Mouse (Mus musculus): Measurements from ENCODE around the gene Utp20.
A peak's percentile ranks its signal among the peaks of the same experiment; 100 is the strongest.
"Not testable (repeated sequence)": the region's sequence is repeated elsewhere in the genome, so short reads cannot be mapped to it uniquely, and the experiment has no call there.

Gene Utp20

DNA sequence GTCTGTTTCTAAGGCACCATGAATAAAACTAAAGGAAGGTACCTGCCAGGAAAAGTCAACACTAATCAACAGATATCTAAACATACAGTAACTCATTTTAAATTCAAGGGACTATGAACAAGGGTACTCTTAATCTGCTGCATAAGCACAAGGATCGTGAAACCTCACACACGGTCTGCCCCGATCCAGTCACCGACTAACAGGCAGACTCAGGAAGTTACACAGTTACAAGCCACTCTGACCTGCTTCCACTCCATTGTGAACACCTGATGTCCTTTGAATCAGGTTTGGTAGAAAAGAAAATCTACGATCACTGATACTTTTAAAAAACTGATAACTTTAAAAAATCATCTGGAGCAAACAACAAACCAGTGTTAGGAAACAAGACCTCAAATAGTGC, 42.7 kb downstream of the Utp20 start:
- DNase-seq (ENCODE audit: low spot score) = no peak

- not testable (repeated sequence) for DNase-seq (ENCODE audit: low spot score)
These were observed 43.5 kb downstream of the Utp20 start for GRCm38 (mm10) chr10:88783135-88783534.

DNA sequence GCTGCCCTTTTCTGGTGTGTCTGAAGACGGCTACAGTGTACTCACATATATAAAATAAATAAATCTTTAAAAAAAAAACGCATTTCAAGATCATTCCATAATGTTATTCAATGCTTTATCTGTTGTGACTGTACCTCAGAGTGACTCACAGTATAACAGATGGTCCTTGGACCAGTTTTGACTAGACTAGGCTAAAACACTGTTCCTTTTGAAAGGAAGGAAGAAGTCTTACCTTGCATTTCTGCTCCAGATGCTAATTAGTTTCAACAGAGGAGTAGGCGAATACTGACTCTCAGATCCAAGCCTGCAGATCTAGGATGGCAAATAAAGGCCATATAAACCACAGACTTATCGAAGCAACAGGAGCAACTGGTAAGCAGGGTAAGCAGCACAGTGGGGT, 45.9 kb downstream of the Utp20 start:
- DNase-seq (ENCODE audit: low spot score) = no peak

GRCm38 (mm10) chr10:88776206-88776605, 50.4 kb downstream of the Utp20 start:
- DNase-seq (ENCODE audit: low spot score) = no peak

DNA sequence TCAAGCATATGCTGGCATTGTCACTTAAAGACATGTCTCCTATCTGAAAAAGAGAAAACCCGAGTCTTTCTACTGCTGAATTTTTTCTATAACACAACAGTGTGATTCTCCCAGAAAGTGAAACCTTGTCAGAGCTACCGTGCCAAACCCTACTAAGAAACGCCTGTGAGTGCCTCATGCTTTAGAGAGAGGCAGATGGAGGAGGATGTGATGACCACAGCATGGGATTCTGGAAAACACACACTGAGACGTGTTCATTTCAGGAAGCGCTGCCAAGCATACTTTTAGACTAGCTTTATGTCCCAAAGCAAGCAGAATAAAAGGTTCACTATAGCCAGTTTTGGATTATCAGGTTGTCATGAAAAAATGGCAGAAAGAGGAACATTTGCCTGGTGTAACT, 53.6 kb downstream of the Utp20 start:
- DNase-seq (ENCODE audit: low spot score) = not testable (repeated sequence)

GRCm38 (mm10) chr10:88769676-88770075, 56.9 kb downstream of the Utp20 start:
- DNase-seq (ENCODE audit: low spot score) = no peak

- DNase-seq (ENCODE audit: low spot score) = no peak
These were observed 57.6 kb downstream of the Utp20 start for GRCm38 (mm10) chr10:88768961-88769360.

GRCm38 (mm10) chr10:88765431-88766142, 61.0 kb downstream of the Utp20 start:
- DNase-seq (ENCODE audit: low spot score) = no peak

DNA sequence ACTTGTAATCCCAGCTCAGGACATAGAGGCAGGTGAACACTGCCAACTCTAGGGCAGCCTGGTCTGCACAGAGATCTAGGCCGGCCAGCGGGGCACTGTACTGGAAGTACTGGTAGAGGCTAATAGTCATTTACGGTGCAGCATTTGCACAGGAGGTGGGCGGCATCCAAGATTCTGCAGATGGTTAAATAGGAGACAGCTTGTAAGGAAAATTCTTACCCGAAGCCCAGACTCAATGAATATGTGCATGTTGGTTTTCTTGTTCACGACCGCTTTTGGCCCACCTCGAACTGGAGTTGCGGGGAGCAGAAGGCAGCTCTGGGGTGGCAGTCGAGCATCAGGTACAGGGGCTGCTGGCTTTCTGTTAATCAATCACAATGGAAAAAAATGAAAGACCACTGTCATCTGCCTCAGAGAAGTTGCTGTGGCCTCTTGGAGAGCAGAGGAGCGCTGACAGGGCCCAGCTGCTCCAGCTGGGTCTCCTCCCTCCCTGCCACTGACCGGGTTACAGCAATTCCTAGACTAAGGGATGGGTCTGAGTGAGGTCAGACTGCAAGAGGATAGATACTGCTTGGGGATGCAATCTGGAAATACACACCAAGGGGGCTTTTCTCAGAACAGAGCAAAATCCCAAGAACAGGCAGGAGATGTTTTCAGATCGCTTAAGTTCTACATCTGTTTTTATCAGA, 64.9 kb downstream of the Utp20 start:
- DNase-seq (ENCODE audit: low spot score) = no peak

- DNase-seq (ENCODE audit: low spot score) = no peak
These were observed 85.2 kb downstream of the Utp20 start for GRCm38 (mm10) chr10:88741426-88741825.

DNA sequence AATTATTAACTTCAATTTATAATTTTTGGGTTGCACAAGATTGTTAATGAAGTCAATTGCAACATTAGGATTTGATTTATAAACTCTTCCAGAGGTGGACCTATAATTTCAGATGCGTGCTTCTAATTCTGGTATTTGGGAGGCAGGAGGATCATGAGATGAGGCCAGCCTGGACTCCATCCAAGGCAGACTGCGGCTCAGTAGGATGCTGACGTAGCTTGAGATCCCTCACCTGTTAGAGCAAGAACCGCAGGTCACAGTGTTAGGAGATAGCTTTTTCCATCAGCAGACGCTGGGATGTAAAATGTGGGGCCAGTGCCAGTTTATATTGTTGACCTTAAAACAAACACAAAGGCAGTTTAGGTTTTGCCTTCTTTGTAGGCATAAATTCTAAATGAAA, 85.8 kb downstream of the Utp20 start:
- no peak for DNase-seq (ENCODE audit: low spot score)

- no peak for DNase-seq (ENCODE audit: low spot score)
These were observed 86.8 kb downstream of the Utp20 start for GRCm38 (mm10) chr10:88739818-88740217.

DNA sequence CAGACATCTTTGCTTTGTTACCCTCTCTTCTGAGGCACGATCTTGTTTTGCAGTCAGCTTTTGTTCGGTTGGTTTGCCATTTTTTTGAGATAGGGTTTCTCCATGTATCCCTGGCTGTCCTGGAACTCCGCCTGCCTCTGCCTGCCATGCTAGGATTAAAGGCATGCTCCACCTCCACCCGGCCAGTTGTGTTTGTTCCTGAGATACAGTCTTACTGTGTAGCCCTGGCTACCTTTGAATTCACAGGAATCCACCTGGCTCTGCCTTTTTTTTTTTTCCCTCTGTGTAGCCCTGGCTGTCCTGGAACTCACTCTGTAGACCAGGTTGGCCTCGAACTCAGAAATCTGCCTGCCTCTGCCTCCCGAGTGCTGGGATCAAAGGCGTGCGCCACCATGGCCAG, 87.5 kb downstream of the Utp20 start:
- DNase-seq (ENCODE audit: low spot score) = not testable (repeated sequence)

DNA sequence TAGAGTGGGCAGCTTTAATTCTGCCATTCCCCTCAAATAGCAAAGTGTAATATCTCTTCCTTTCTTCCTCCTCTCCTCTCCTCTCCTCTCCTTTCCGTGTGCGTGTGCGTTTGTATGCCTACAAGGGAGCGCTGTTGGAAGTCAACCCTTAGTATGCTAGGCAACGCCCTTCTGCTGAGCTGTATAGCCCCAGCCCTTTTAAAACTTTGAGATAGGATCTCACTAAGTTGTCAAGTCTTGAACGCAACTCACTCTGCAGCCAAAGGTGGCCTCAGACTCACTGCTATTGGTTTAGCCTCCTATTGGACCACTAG, 94.3 kb downstream of the Utp20 start:
- no peak for DNase-seq (ENCODE audit: low spot score)

DNA sequence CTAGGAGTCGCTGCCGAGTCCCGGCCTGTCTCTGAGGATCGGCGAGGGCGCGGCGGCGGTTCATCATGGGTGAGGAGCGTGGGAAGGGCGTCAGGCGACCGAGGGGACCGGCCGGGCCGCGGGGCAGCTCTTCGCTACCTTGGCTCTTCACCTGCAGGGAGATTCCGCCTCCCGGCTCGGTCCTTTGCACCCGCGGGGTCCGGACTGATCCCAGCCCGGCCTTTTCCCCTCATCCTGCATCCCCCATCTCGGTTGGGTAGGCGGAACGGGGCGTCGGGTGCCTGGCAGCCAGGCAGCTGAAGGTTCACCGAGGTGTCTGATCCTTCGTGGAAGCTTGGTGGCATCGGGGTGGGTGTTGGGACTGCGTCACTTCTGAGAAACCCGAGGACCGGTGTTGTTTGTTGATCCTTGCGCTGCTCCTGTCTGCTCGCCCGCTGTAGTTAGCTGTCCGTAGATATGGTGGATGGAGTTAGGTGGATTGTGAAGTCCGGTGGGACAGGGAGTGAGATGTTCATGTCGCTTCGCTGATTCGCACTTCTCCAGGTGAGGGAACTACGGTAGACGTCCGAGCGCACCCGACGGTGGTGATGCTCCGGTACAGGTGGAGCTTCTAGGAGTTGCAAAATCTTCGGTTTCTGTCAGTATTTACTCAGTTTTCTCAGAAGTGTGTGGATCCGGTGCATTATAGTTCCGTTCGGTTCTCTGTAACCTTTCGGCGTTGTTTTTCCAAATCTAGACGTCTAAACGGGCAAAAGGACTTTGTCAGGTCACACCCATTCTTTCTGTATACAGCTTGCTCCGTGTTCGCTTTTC, 94.9 kb downstream of the Utp20 start:
- DNase-seq (ENCODE audit: low spot score) = peak; percentile 1

DNA sequence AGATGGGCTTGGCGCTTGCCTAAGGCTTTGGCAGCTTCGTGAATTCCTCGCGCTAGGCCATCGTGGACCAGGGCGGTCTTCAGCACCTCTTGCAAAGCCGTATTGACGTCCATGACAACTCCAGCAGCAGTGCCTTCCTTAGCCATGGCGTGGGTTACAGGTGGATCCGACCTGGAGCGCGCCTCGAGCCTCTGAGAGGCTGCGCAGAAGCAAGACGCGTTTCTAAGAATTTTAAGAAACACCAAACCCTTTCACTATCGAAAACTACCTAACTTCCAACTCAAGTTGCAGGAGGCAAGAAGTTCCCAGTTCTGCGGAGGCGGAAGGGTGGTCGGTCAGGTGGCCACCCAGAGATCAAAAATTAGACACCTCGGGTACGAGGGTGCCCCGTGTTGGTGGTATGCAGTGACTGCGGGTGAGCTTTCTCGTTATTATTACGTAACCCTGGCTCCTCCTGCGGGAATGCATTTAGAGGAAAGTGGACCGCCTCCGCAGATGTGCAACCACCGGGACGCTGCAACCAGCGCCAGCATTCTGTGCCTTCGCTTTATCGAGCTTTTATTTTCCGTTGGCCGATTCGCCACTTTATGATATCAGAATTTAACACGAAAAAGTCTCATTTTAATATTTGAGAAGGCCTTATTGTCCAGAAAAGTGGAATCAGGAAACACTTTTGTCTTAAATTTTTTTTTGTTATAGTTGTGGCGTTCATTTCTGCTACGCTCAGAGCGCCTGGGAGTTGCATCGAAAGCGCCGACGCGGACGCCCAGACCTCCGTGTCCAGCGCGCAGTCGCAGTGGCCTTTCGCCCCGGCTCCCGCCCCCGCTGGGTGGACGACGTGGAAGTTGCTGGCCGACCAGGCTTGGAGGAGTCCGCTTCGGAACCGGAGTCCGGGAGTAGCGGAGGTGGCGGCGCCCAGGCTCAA, 95.8 kb downstream of the Utp20 start, which contains the start of gene Arl1:
Arl1 (plus strand) TSS at position 288 of the 925 bp plus-strand sequence.
- peak; percentile 78 for DNase-seq (ENCODE audit: low spot score)

DNA sequence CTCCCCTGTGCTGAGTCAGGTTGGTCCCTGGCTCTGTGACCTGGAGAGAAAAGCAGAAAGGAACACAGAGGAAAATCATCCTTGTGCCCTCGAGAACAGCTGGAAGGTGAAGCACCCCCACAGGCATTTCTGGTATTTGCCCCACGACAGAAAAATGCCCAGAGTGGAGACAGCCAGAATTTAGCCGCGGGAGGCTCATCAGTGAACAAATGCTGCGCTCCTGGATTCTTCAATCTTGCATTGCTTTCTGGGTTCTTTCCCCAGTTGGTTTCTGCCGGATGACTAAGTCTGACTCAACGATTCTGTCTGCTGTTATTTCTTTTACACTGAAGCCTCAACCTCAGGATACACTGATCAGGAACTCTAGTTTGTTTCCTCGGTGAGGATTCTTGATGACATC, 98.4 kb downstream of the Utp20 start:
- no peak for DNase-seq (ENCODE audit: low spot score)

DNA sequence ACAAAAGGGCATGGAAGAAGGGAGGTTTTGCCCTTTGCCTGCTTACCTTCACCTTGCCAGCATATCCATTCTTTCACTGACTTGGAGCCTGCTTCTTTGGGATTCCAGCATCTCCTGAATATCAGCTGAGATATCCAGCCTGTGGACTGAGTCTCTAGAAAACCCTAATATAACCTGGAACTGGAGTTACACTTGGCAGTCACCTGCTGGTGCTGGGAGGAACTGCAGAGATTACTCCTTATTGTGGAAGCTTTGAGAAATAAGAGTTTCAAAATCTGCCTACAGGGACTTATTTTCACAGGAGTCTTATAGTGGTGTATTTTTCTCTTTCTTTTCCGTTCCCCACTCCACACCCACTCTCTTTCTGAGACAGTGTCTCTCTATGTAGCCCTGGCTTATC, 99.5 kb downstream of the Utp20 start:
- no peak for DNase-seq (ENCODE audit: low spot score)

- no peak for DNase-seq (ENCODE audit: low spot score)
These were observed 101.3 kb downstream of the Utp20 start for GRCm38 (mm10) chr10:88725343-88725742.

DNA sequence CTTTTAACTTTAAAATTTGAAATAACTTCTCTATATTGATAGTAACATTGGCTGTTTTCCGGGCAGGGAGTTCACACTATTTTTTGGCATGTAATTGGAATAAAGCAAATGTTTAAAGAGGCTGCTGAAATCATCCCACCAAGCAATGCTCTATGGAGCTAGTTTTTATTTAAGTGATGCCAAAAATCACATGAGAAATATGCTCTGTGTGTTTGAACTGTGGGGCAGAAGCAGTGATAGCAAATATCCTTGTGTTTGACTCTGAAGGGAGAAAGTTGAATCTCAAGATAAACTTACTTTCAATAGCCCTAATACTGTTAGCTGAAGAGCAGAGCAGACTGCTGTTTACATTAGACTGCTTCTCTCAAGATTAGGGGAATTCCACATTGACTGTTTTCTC, 107.0 kb downstream of the Utp20 start:
- DNase-seq (ENCODE audit: low spot score) = no peak

DNA sequence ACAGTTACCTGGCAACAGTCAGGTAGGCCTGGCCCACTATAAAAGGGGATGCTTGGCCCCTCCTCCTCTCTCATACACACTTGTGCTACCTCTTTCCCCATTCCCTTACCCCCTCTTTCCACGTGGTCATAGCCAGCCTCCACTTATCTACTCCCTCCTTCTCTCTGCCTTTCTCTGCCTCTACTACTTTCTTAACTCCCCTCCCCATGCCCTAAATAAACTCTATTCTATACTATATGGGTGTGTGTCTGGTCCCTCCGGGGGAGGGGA, 108.9 kb downstream of the Utp20 start:
- DNase-seq (ENCODE audit: low spot score) = no peak

All from spleen, adult 12 weeks (tissue).